Mouse (Mus musculus): ENCODE data around the gene Lypla2. TPM values are rescaled to one million over a fixed set of nuclear protein-coding genes. Genes with fewer than 3 reads are reported as not detected.
"Not testable (repeated sequence)": the region's sequence is repeated elsewhere in the genome, so short reads cannot be mapped to it uniquely, and the experiment has no call there.

Gene Lypla2
- 100 to 1,000 TPM; 107 to 111 TPM for total RNA-seq (2021)
- long read RNA-seq, experiment 1, transcript Lypla2-201 (10 exons, 1,626 nt): major isoform, 62 of 78 reads
- long read RNA-seq, experiment 1, partial matches to known transcripts: 7 of 78 reads
- long read RNA-seq, experiment 1, other reads (novel, unspliced or antisense): 8 of 78 reads
- long read RNA-seq, experiment 2, transcript Lypla2-201 (10 exons, 1,626 nt): major isoform, 92 of 117 reads
- long read RNA-seq, experiment 2, partial matches to known transcripts: 6 of 117 reads
- long read RNA-seq, experiment 2, other reads (novel, unspliced or antisense): 15 of 117 reads

DNA sequence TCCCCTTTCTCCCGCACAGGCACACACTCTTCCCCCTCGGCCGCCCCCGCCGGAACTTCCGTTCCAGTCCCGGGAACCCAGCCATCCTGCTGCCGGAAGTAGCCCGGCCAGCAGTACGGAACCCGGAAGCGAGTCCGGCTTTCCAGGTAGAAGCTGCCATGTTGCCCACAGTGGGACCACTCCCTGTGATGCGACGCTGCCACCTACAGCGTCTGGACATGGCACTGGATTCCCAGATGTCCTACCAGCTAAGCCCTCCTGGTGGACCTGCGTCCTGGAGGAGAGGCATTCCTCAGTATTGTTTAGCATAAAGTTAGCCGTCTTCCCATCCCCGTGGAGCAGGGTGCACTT is at the start of gene Lypla2:
Gene Lypla2 (minus strand): TSS at position 71 of the 351 bp plus-strand sequence.
- DNase-seq (ENCODE audit: low spot score in 2 of 2): peak; percentile 87 to 91

DNA sequence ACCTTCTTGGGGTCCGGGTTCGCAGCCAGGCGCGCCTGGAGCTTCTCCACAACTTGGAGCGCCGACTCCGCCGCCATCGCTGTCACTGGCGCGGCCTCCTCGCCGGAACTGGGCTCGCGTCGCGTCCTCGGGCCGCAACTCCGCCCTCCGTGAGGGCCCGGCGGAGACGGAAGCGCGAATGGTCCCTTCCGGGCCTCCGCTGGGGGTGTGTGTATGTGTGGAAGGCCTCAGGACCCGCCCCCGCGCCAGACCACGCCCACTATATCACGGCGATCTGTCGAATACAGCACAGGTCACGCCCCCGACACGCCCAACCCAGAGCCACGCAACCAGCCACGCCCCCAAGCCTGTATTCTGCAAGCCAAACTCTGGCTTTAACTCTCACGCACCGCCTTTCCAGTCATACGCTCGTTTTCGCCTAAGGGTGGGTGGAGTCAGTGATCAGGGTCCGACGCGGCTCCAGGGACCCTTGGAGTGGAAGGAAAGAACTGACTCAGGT is 49.2 kb upstream of the Lypla2 start, which contains the start of gene Eloa:
Gene Eloa (minus strand): TSS at position 215 of the 499 bp plus-strand sequence.
- DNase-seq (ENCODE audit: low spot score in 2 of 2): peak; percentile 96 to 99

DNA sequence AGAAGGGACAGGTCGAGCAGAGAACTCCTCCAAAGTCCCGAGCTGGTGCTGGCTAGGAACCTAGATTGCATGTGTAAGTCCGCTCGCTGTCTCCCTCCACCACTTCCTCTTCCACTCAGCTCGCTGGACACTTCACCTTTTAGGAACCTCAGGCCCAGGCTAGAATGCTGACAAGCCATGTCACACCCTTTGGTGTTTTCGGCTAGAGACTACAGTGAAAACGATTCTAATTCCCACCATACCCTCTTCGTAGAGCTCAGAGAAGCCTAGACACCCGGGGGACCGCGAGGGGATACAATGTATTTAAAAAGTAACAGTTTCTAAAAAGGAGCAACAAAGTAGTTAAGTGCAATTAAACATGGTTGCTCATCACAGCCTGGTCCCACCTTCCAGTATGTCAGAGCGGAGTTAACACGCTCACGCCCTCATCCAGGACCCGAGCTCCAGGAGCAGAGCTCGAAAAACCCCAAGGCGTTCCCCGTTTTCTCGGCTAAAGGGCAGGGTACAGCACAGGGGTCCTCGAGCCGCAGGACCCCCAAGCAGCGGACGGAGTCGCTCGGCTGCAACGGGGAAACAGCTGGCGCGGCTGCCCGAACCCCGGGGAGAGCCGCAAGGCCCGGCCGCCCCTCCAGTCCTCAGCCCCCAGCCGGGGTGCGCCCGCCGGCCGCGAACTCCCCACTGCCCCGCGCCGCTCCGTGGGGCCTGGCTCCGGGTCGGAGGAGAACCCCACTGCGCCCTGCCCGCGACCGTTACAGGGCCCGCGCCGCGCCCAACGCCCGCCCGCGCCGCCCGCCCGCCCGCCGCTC is 48.5 kb upstream of the Lypla2 start:
- peak; percentile 18 to 24 for DNase-seq (ENCODE audit: low spot score in 2 of 2)

DNA sequence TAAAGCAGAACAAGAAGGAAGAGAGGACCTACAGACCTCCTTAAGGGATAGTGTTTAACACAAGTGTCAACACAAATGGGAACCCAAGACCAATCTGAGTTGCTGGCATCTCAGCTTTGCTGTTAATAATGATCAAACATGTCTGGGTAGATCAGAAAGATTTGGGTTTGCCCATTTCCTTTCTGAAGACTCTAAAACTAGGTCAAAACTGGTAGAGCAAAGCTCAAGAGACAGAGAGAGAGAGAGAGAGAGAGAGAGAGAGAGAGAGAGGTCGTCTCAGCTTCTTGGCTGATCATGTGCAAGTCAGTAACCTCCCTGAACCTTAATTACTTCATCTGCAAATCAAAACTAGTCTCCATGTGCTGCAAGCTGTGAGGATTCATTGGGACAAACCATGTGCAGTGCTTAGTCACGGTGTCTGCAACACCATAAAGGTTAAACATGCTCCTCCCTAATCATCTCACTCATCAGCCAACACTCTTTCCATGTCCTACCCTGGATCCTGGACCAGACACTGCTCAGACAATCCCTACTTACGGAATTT is 43.7 kb upstream of the Lypla2 start:
- no peak for DNase-seq (ENCODE audit: low spot score in 2 of 2)

DNA sequence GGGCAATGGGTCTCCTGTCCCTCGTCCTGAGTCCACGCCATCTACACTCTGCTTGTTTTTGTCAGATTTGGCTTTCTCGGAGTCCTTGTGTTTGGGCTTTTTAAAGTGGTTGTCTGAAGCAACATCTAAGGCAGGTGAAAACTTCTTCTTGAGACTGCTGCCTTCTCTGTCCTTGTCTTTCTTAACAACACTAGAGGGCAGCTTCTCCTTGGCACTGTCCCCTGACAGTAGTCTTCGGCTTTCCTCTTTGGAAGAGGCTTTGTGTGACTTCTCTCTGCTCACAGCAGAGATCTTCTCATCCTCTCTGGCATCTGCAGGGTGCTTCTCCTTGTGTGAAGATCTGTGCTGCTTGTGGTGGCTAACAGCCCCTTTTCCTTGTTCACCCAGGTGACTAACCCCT is 38.2 kb upstream of the Lypla2 start:
- no peak for DNase-seq (ENCODE audit: low spot score in 2 of 2)

DNA sequence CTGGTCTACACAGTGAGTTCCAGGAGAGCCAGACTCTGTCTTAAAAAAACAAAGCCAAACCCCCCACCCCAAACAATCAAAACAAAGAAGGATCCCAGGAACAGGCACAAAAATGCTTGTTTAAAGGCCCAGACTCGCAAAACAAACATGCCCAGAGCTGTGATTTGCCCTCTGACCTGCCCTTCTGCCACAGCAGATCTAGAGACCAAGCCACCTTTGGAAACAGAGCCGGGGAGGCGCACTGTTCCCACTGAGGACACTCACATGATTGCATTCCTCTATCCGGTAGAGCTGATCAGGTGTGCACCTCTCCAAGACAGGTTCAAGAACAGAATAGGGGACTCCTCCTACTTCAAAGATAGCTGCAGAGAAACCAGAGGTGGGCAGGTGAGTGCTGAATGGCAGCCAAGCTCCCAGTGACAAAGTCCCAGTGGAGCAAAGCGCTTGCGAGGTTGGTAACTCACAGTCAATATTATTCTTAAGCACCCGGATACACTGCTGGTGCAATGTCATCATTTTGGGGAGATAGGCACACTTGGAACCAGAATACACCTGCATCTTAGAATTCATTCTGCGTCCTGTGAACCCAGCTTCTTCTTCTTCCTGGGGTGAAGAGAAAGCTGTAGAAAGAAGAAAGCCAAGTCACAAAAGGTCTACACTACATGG is 36.5 kb upstream of the Lypla2 start:
- DNase-seq (ENCODE audit: low spot score in 2 of 2): no peak

DNA sequence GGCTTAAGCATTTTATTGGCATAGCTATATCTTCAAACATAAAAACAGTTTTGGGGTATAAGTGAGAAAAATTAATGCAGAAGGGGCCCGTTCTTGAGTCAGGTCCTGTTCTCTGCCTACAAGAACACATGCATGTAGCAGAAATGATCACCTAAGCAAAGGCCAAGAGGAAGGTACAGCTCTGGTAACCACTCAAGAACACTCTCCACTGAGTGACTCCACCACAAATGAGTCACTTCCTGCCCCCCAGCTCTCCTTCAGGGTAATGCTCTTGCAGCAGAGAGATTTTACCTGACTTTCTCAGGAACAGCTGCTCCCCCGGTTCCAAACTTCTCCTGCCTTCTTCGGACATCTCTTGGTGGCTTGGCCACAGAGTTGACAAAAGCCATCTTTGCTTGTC is 34.4 kb upstream of the Lypla2 start:
- DNase-seq (ENCODE audit: low spot score in 2 of 2): no peak

DNA sequence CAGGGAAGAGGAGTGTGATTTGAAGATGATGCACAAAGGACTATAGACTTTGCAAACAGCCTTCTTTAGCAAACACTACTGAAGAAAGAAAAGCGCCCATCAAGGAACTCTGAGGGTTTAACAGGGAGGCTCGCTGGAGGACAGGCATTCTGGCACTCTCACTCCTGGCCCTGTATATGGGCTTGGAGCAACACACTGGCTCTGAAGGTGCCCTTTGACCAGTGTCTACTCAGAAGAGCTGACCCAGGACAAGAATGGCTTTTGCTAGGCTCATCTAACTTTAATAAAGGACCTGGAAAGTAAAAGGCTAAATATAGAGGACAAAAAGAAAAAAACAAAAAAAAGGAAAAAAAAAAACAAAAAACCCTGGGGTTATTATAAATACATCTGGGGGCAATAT is 32.5 kb upstream of the Lypla2 start:
- DNase-seq (ENCODE audit: low spot score in 2 of 2): no peak

DNA sequence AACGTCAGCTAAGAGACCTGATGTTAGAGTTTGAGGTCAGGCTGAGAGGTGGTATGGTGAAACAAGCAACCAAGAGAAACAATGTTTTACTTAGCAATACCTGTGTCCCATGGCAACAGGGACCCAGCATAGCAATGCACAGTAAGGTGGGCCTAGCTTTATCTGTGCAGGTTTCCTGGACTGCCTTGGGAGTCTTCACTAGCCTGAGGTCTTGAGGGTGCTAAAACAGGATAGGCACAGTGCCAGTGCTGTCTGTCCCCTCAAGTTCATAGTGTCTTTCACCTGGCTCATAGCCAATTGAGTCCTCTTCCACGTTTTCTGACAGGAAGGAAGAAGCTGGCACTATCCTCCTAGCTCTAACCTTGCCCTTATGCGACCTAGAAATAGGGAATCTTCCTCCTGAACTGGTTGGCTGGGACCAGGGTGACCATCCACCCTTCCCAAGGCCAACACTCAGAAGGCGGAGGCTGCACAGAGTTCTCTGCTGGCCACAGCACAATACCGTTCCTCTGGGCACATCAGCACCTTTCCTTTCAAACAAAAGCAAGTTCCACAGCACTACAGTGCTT is 31.8 kb upstream of the Lypla2 start:
- no peak for DNase-seq (ENCODE audit: low spot score in 2 of 2)

DNA sequence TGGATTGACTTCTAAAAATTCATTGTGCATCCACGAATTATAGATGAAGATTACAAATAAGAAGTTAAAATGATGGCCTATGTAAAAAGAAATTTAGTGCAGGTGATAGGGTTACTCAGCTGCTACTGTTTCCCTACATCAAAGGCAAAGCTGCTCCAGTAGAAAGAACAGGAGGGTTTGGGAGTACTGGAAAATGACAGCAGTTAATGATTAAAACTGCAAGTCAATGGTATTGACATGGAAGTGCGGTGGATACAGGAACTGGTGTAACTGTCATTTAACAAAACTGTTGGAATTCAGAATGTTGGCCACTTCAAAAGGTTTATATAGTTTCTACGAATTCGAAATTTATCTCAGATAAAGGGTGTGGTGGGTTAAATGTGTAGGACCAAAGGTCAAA is 22.7 kb upstream of the Lypla2 start:
- DNase-seq (ENCODE audit: low spot score in 2 of 2): no peak

DNA sequence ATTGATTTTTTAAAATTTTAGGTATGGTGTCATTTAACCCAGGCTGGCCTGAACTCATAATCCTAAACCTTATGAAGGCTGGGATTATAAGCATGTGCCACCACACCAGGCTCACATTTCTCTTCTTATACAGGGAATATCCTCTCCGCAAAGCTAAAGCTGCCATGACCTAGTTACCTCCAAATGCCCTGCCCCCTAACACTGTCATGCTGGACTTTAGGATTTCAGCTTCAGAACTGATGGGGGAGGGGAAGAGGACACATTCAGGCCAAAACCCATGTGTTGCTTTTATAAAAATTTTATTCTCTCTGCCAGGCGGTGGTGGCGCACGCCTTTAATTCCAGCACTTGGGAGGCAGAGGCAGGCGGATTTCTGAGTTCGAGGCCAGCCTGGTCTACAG is 21.5 kb upstream of the Lypla2 start:
- DNase-seq (ENCODE audit: low spot score in 2 of 2): no peak

DNA sequence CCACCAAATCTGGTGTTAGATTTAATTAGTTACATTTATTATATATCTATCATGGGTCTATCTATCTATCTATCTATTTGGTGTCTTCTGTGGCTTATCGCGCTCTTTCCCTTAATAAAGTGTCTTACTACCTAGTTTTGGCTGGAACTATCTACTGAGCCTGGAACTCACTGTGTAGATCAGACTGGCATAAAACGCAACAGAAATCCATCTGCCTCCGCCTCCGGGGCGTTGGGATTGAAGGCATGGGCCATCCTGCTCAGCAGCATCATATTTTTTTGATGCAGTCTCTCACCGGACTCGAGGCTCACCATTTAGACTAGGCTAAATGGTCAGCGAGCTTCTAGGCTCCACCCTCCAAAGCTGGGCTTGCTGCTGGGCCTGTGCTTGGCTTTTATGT is 15.3 kb upstream of the Lypla2 start:
- DNase-seq (ENCODE audit: low spot score in 2 of 2): no peak

DNA sequence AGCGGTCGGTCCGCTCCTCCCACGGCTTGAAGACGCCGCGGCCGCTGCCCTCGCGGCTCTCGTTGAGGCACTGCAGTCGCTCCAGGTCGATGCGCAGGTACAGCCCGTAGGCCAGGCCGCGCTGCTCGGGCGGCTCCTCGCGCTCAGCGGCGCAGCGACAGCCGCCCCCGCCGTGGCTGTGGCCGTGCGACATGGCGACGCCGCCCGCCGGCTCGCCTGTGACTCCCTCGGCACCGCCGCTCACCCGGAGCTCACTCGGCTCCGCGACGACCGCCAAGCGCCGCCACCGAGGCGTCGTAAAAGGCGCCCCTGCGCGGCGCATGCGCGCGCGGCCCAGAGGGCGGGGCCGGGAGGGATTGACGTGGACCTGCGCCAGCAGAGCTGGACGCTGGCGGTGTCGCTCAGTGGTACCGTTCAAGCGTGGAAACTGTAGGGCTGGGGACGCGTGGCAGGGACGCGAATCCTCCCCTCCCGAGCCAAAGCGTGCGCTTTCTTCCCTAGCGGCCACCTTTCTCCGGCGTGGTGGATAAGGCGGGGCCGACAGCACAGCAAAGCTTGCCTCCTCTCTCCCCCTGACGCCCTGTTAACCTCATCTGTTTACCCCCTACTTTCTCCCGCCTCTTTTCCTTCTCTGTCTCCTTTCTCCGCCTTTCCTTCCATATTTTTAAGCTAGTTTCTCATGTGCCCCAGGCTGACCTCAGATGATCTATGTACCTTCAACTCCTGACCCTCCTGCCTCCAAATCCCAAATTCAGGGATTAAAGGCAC is 14.7 kb upstream of the Lypla2 start, which contains the start of gene Pithd1:
Gene Pithd1 (minus strand): TSS at position 322 of the 768 bp plus-strand sequence.
- DNase-seq (ENCODE audit: low spot score in 2 of 2): peak; percentile 93

DNA sequence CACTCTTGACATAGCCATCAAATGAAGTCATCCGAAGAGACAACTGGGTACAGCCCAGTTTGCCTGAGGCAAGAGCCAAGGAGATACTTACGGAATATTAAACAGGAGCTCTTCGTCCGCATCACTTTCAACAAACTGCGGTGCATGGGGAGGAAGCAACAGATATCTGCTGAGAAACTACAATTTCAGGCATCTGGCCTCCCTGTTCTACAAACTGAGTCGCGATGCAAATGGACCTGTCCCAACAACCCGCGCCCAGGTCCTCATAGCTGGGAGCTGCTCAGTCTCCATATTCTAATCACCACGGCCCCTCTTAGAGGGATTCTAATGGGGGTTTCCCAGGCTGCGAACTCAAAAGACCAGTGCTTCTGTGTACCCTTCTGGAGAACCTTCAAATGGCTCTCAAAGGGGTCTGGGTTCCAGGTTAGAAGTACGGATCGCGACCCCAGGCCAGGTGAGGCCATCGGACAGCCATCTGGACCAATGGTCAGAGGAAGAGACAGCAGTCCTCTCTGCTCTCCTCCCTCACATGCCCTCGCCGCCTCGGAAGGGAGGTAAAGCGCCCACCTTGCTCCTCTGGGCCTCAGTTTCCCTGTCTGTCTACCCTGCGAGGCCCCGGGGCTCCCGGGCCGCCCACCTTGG is 14.0 kb upstream of the Lypla2 start:
- no peak for DNase-seq (ENCODE audit: low spot score in 2 of 2)

DNA sequence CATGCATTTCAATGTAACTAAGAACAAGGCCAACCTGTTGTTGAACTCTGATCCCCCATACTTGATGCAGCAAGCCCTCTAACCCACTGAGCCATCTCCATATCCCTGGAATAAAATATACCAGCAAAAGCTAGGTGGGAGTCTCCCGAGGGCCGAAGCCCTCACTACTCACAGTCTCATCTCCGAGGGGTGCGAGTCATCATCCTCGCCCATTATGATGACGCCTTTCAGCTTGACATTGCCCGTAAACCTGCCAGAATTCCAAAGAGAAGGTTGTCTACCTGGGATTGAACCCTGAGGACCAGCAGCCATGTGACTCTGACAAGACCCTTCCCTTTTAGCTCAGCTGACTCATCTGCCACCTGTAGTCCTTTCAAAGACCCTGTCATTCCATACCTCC is 13.3 kb upstream of the Lypla2 start:
- no peak for DNase-seq (ENCODE audit: low spot score in 2 of 2)

DNA sequence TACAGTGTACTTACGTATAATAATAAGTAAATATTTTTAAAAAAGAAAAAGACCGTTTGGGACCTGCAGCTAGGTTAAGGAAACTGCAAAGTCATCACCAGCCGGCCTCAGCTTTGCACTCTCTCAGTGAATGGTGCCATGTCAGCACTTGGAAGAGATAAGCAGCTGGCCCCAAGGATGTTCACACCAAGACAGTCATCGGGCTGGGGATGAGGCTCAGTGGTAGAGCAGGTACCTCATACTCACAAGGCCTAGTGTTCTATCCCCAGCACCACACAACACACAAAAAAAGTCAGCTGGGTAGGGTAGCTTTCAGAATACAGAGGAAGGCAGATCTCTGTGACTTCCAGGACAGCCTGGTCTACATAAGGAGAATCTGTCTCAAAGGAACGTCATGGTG is 12.8 kb upstream of the Lypla2 start:
- DNase-seq (ENCODE audit: low spot score in 2 of 2): no peak

DNA sequence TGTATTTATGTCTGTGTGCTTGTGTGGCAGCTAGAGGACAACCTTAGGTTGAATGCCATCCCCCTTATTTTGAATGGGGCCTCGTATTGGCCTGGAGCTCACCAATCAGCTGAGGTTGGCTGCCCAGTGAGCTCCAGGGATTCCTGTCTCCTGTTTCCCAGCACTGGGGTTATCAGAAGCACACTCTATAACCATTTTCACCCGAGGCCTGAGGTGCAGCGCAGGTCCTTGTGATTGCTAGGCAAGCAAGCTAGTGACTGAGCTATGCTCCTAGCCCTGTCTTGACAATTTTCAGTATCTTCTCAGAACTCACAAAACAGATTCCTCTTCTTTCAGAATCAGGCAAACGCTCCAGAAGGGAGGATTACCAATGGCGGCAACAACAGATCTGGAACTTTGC is 12.1 kb upstream of the Lypla2 start:
- DNase-seq (ENCODE audit: low spot score in 2 of 2): no peak

DNA sequence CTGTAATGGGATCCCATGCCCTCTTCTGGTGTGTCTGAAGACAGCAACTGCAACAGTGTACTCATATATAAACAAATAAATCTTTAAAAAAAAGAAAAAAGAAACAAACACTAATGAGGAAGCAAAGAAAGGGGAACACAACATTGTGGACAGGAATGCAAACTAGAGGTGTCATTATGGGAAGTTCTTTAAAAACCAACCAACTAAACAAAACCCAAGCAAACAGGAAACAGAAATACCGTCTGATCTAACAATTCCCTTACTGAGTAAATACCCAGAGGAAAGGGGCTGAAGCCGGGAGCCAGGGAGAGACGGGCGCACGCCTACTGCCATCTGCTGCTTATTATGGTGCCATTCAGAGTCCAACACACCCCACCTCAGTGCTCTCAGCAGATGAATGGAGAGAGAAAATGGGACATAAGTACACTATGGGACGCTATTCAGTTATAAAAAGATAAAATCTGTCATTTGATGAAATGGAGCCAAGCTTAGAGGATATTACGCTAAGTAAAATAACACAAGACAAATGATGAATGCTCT is 9.2 kb upstream of the Lypla2 start:
- DNase-seq (ENCODE audit: low spot score in 2 of 2): peak in 1 of 2 experiments; percentile 93

DNA sequence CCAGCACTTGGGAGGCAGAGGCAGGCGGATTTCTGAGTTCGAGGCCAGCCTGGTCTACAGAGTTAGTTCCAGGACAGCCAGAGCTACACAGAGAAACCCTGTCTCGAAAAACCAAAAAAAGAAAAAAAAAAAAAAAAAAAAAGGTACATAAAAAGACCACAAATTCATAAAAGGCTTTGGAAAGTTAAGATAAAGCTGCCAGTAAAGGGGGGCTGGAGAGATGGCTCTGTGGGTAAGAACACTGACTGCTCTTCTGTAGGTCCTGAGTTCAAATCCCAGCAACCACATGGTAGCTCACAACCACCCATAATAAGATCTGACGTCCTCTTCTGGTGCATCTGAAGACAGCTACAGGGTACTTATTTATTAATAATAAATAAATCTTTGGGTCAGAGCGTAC is 7.8 kb upstream of the Lypla2 start:
- not testable (repeated sequence) for DNase-seq (ENCODE audit: low spot score in 2 of 2)

DNA sequence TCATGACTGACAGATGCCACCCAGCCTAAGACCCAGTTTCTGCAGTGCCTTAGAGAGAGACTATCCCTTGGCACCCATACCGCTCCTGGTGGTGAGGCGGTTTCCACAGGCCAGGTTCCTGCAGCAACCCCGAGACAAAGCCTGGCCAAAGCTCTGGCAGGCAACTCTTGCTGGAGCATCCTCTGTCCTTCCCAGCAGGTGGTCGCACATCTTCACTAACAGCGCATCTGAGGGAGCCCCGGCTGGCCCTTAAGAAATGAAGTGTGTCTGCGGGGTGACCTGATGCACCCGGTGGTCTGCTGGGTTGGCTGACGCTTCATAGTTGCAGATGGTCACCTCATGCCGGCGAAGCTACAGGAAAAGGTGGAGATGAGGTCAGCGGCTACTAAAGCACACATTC is 3.7 kb upstream of the Lypla2 start:
- no peak for DNase-seq (ENCODE audit: low spot score in 2 of 2)
